Mouse (Mus musculus) olfactory bulb, adult 2 months (tissue): ENCODE measurements at regions not wholly inside any gene's neighbourhood (a gene's known extent, or its start where the extent isn't known, plus 50 kb on each side); places are given as distances from the start of the nearest gene placed in this dataset.

Source experiments
- H3K27ac ChIP-seq: fragments of 200-500 bp; 2 replicates; pipeline ENCODE4 v1.5.1; 2012; ENCODE audit warnings: low read depth, low read length; ENCODE audit not compliant: insufficient read depth
- H3K4me1 ChIP-seq: fragments of 200-500 bp; 2 replicates; pipeline ENCODE4 v1.6.1; 2012; ENCODE audit warnings: low read length; ENCODE audit not compliant: control insufficient read depth, insufficient read depth
- H3K4me3 ChIP-seq: fragments of 200-500 bp; 2 replicates; pipeline ENCODE4 v1.5.1; 2012; ENCODE audit warnings: mild to moderate bottlenecking, low read depth, low read length, moderate library complexity; ENCODE audit not compliant: insufficient read depth
- CTCF ChIP-seq: fragments of 200-500 bp; IDR thresholded peaks from 2 replicates; pipeline ENCODE4 v1.5.1; 2012; ENCODE audit warnings: low read depth, mild to moderate bottlenecking, low read length, moderate library complexity; ENCODE audit not compliant: insufficient read depth
- POLR2A ChIP-seq: fragments of 200-500 bp; IDR thresholded peaks from 2 replicates; pipeline ENCODE4 v1.6.1; 2012; ENCODE audit warnings: mild to moderate bottlenecking, low read depth, low read length, moderate library complexity; ENCODE audit not compliant: insufficient read depth
- WGBS: fragments of 180-500 bp; shearing (Covaris S2); methylation state at CpG from one replicate; pipeline ENCODE4 v1.1.7; 2018; 5-methylcytosine and 5-hydroxymethylcytosine counted together

- 79% methylated on average over 2 of the region's 2 CpGs for WGBS
- Histone ChIP-seq H3K4me1 (no peaks in the 10 kb centered on the region), H3K27ac (no peak overlapping the region), H3K4me3 (no peak overlapping the region)
- TF ChIP-seq POLR2A (no peak), CTCF (no peak)
Observed at GRCm38 (mm10) chr5:39040467-39040866, 163.9 kb upstream of the Clnk start.

DNA sequence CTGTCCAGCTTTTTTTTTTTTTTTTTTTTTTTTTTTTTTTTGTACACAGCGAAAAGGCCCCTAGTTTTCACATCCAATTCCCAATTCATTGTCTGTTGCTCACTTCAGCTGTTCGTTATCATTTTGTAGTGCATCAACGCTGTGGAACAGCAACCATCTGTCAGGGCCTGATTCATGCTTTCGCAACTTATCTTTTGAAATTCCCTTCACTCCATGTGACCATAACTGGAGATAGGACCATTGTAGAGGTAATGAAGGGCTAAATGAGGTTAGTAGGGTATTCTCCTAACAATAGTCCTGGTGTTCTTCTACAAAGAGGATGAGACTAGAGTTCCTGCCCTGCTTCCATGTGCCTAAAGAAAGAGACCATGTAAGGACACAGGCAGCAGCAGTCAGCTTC is 146.6 kb upstream of the Clnk start:
- Histone ChIP-seq H3K4me3 (no peak overlapping the region), H3K4me1 (no peaks in the 10 kb centered on the region), H3K27ac (no peak overlapping the region)
- WGBS: 91% methylated on average over 4 of the region's 4 CpGs
- TF ChIP-seq CTCF (no peak), POLR2A (no peak)

GRCm38 (mm10) chr5:39000643-39001042 is 124.0 kb upstream of the Clnk start:
- Histone ChIP-seq H3K4me3 (no peak overlapping the region), H3K27ac (no peak overlapping the region), H3K4me1 (no peaks in the 10 kb centered on the region)
- TF ChIP-seq CTCF (no peak), POLR2A (no peak)
- 91% methylated on average over 4 of the region's 4 CpGs for WGBS

- TF ChIP-seq POLR2A: no peak
- H3K27ac ChIP-seq: no peak overlapping the region
- no peak overlapping the region for H3K4me3 ChIP-seq
- 63% methylated on average over 2 of the region's 2 CpGs for WGBS
- H3K4me1 ChIP-seq: no peaks in the 10 kb centered on the region
Observed at GRCm38 (mm10) chr5:38999700-39000099, 123.1 kb upstream of the Clnk start.

DNA sequence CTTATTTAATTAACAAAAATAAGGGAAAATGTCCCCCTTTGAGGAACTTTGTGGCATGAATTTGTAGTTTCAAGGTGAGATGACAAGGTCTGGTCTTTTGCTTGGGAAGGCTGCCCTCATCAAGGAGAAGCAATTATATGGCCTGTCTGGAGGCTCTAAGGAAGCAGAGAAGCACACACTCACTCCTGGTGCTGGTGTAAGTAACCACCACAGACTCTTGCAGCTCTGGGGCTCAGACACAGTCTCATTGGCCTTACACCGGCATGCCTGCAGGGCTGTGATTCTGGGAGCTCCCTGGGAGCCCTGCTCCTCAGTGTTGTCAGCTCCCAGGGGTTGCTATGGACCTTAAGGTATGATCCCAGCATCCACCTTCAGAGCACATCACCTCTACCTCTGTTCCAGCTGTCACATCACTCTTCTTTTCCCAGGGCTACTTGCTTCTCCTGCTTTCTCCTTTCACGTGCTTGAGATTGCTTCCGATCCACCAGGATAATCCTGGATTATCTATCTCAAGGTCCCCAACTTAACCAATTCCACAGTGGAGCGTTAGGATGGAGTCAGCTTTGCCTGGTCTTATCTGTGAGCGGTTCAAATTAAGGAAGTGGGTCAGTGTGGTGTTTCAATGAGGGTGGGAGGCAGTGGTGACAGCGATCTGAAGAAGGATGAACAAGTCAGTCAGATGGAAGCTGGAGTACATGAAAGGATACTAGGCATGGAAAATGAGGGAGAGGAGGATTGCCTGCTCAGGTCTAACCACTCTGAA is 96.0 kb upstream of the Clnk start:
- H3K4me3 ChIP-seq: no peak overlapping the region
- H3K4me1 ChIP-seq: no peaks in the 10 kb centered on the region
- 85% methylated on average over 6 of the region's 6 CpGs for WGBS
- TF ChIP-seq CTCF (no peak), POLR2A (no peak)
- no peak overlapping the region for H3K27ac ChIP-seq

DNA sequence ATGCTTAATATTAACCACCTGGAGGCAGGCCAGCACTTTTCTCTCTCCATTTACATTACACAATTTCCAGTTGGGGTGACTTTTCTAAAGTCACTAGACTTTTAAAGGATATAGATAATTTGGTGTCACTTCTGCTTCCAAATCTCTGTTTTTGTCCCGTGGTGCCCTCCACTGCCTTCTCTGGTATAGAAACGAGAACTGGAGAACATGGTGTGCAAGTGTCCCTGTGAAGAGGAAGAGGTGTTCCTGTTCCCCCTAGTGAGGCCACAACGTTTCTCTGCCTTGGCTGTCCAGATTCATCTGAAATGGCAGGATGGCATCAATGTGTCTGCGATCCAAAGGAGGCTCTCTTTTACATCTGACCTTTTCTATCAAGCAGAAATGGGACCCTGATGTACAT is 93.9 kb upstream of the Clnk start:
- Histone ChIP-seq H3K27ac (no peak overlapping the region), H3K4me3 (no peak overlapping the region), H3K4me1 (no peaks in the 10 kb centered on the region)
- TF ChIP-seq CTCF (no peak), POLR2A (no peak)
- WGBS: 86% methylated on average over 4 of the region's 4 CpGs

DNA sequence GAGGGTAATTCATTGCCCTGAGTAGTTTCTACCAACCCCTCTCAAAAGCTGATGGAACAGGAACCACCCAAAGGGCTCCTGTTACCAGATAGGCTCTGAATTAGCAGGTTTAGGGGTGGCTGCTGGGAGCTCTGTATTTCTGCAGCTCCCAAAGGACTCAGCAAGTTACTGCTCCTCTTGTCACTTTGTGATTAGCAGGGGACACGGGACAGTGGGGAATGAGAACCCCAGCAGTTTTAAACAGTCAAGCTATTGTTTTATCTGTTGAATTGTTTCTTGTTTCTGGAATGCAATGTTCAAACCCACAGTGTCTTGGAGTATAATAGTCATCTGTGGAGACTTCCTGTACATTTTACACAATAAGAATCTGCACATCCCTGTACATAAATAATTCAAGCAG is 90.4 kb upstream of the Clnk start:
- TF ChIP-seq CTCF: no peak
- TF ChIP-seq POLR2A: no peak
- Histone ChIP-seq H3K27ac (no peak overlapping the region), H3K4me3 (no peak overlapping the region), H3K4me1 (no peaks in the 10 kb centered on the region)
- WGBS: 50% methylated on average over 1 of the region's 1 CpGs

DNA sequence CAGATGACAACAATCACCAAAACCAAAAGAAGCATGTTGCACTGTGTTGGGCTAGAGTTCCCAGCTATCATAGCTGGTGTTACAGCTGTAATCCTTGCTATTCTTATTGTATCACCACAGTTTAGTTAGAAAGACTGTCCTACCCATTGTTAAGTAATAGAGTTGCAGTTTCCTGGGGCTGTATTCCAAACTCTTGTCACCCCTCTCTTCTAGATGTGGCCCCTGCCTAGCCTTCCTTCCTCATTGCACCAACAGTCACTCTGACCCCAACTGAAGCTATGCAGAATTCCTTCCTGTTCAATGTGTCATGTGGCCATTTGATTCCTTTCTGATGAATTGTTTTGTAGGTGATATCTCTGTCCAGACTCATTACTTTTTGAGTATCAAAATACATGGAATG is 87.8 kb upstream of the Clnk start:
- Histone ChIP-seq H3K4me1 (no peaks in the 10 kb centered on the region), H3K4me3 (no peak overlapping the region), H3K27ac (no peak overlapping the region)
- TF ChIP-seq CTCF (no peak), POLR2A (no peak)

DNA sequence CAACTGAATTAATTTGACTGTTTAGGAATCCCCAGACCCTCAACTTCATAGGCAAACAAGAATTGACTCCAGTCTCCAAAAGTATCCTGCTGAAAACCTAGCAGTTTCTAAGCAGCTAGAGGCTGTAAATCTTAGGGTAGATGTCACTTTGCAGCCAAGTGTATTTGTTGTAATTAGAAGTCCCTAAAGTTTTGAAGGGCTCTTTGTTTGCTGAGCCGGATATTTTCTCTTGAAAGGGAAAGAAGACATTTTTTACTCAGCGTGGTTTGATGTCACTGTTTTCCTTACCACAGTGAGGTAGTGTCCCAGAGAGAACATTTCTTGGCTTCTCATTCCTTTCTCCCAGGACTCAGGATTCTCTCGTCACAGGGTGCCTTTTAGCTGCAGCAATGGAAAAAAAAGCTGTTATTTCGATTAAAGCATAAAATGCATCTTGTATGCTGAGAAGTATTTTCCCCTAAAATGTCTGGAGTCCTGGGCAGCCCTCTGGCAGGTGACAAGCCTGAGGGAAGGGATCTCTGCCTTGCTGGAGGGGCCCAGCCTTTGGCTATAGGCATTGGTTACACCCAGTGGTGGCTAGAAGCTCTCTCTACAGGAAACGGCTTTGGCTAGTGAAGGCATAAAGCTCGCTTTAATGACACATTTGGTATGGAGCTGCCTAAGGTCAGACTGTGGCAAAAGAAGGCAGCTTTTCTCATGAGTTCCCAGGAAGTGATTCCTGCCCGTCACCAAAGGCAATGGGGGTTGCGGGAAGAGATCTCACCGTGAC is 74.1 kb upstream of the Clnk start:
- Histone ChIP-seq H3K4me3 (no peak overlapping the region), H3K4me1 (0 out of 2 replicates have a peak, but pooled peaks cover 2% of the 10 kb centered on the region), H3K27ac (no peak overlapping the region)
- 62% methylated on average over 9 of the region's 9 CpGs for WGBS
- TF ChIP-seq CTCF (no peak), POLR2A (no peak)
